Mouse (Mus musculus) hindbrain, embryonic 11.5 days (tissue): Measurements from ENCODE around the gene Hc. TPM values are rescaled to one million over a fixed set of nuclear protein-coding genes. Genes with fewer than 3 reads are reported as not detected.

Experiments
- ATAC-seq: fragments of 200-750 bp; cut with Nextera tagmentation; 2 replicates; pipeline ENCODE4 v1.8.0; 2017; ENCODE audit warnings: mild to moderate bottlenecking, moderate TSS enrichment, moderate library complexity; ENCODE audit not compliant: low FRiP score
- DNase-seq: peaks from one replicate; pipeline ENCODE4 v3.0.0-alpha.2; 2015; ENCODE audit warnings: low spot score
- H3K27ac ChIP-seq: fragments of 300-500 bp; sonication (generic); 2 replicates; pipeline ENCODE4 v1.5.1; 2014; ENCODE audit warnings: mild to moderate bottlenecking, low read depth, low read length
- H3K27me3 ChIP-seq: fragments of 300-500 bp; sonication (generic); 2 replicates; pipeline ENCODE4 v1.6.1; 2014; ENCODE audit warnings: mild to moderate bottlenecking, low read length, moderate library complexity, mixed read lengths; ENCODE audit not compliant: control insufficient read depth, insufficient read depth
- H3K36me3 ChIP-seq: fragments of 300-500 bp; sonication (generic); 2 replicates; pipeline ENCODE4 v1.6.1; 2014; ENCODE audit warnings: mild to moderate bottlenecking, low read length, moderate library complexity, mixed read lengths; ENCODE audit not compliant: control insufficient read depth, insufficient read depth
- H3K4me1 ChIP-seq: fragments of 300-500 bp; sonication (generic); replicated peaks from 2 replicates; pipeline ENCODE4 v1.6.1; 2014; ENCODE audit warnings: low read length, mixed read lengths; ENCODE audit not compliant: control insufficient read depth, insufficient read depth
- H3K4me2 ChIP-seq: fragments of 300-500 bp; sonication (generic); replicated peaks from 2 replicates; pipeline ENCODE4 v1.6.1; 2014; ENCODE audit warnings: mild to moderate bottlenecking, low read depth, low read length
- H3K4me3 ChIP-seq: fragments of 300-500 bp; sonication (generic); 2 replicates; pipeline ENCODE4 v1.5.1; 2014; ENCODE audit warnings: low read depth, low read length
- H3K9ac ChIP-seq: fragments of 300-500 bp; sonication (generic); 2 replicates; pipeline ENCODE4 v1.6.1; 2014; ENCODE audit warnings: low read depth, low read length
- H3K9me3 ChIP-seq: fragments of 300-500 bp; sonication (generic); 2 replicates; pipeline ENCODE4 v1.6.1; 2016; ENCODE audit warnings: low read length; ENCODE audit not compliant: control insufficient read depth
- WGBS: fragments of 180-500 bp; shearing (Covaris S2); extraction: QIAGEN DNeasy Blood & Tissue Kit; methylation state at CpG from one replicate; pipeline ENCODE4 v1.1.7; 2014; 5-methylcytosine and 5-hydroxymethylcytosine counted together
- polyA plus RNA-seq: library from polyadenylated mRNA; unstranded; fragments of >200 nt; fragmentation: Nextera tagmentation; extraction: Ambion mirVana; gene quantifications from 2 replicates; pipeline ENCODE4 v1.2.1, GENCODE M21; 2014

Hc gene
- polyA plus RNA-seq, 1 experiment from 2014 or later, result 0.60 TPM

DNA sequence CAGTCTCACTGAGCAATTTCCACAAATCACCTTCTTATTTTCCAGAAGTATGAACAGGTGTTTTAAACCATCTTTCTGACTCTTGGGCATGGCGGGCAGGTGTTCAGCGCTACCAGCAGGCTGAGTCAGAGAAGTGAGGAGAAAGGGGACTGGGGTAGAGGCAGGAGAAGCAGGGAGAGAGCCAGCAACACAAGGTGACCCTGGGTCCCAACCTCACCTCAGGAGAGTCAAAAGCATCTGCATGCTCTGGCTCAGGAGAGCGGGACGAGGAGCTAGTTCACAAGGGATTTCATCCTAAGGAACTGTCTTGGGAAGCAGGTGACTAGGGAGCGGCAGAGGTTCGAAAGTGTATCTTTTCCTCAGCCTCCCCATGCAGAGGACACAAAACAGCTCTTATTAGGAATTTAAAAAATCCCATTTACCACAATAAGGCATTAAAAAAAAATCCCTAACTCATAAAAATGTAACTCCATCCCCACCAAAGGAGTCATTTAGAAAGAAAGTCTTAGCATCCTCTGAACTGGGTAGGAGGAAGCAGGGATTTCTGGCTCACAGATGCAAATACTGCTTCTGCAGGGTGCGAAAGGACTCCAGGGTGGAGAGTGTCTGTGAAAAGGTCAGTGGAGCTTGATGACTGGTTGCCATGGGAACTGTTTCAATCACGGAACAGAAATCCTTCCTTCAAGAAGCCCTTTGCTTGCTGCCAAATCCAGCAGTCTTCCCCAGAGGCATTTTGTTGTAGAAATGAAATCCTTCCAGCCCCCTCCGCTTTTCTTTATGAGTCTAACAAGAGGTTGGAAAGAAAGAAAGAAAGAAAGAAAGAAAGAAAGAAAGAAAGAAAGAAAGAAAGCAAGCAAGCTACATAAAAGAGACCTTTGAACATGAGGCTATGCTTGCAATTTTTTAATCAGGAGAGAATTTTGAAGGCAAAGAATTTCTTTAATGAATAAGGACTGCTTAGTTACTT is 68.2 kb downstream of the Hc start:
- DNase-seq (peak; percentile 72), ATAC-seq (peak; percentile 47; the same call in 1 of the 2 replicates)
- H3K27me3 ChIP-seq, result no peaks in the 10 kb centered on the region
- no peaks in the 10 kb centered on the region for H3K36me3 ChIP-seq
- peak overlapping the region; percentile 24; the same call in 1 of the 2 replicates for H3K27ac ChIP-seq
- H3K4me1 ChIP-seq, result peaks cover 4% of the 10 kb centered on the region; the same call in 1 of the 2 replicates
- H3K9me3 ChIP-seq, result no peaks in the 10 kb centered on the region
- H3K9ac ChIP-seq, result no peak overlapping the region
- no peak overlapping the region for H3K4me3 ChIP-seq
- H3K4me2 ChIP-seq, result no peak overlapping the region
- 10% methylated on average over 9 of the region's 9 CpGs for WGBS

DNA sequence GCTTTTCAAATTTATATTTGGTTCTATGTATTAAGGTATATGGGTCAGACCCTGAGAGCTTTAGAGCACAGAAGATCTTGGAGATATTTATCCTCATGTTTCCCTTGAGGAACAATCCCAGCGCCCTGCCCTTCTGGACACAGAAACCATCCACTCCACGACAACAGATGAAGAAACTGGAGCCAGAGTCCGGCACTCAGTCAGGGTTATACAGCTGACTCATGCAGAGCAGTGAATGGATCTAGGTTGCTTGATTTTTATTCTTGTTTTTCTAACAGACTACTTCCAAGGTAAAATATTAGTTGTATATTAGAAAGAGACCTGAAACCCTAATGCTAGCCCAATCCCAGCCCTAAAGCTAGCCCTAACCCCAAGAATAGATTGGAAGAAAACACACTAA is 69.3 kb downstream of the Hc start:
- H3K27ac ChIP-seq, result no peak overlapping the region
- H3K4me1 ChIP-seq, result peaks cover 4% of the 10 kb centered on the region; the same call in 1 of the 2 replicates
- WGBS, result 83% methylated on average over 3 of the region's 3 CpGs
- H3K9me3 ChIP-seq, result no peaks in the 10 kb centered on the region
- no peaks in the 10 kb centered on the region for H3K27me3 ChIP-seq
- no peak overlapping the region for H3K4me3 ChIP-seq
- no peak overlapping the region for H3K4me2 ChIP-seq
- H3K9ac ChIP-seq, result no peak overlapping the region
- DNase-seq (no peak), ATAC-seq (no peak)
- H3K36me3 ChIP-seq, result no peaks in the 10 kb centered on the region

DNA sequence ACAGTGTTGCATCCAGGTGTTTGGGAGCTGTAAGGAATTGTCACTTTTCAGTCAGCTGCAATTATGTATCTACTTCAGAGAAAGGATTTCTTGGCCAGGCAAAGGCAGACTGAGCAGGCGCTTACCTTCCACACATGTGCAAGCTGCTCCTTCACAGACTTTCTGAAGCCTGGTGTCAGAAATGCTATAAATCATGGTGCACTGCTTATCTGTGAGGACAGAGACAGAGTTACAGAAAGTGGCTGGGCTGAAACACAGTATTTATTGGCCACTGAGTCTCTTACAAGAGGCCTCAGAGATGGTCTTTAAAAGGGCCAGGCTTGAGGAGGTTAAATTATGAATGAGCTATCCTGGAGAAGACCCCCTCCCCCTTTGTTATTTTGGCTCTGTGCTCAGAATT is 71.5 kb downstream of the Hc start:
- ATAC-seq, result no peak
- Histone ChIP-seq H3K4me3 (no peak overlapping the region), H3K4me1 (peaks cover 4% of the 10 kb centered on the region; the same call in 1 of the 2 replicates), H3K4me2 (no peak overlapping the region), H3K27ac (no peak overlapping the region), H3K27me3 (no peaks in the 10 kb centered on the region), H3K9me3 (no peaks in the 10 kb centered on the region), H3K36me3 (no peaks in the 10 kb centered on the region), H3K9ac (no peak overlapping the region)
- WGBS, result 81% methylated on average over 1 of the region's 1 CpGs
- DNase-seq, result no peak

DNA sequence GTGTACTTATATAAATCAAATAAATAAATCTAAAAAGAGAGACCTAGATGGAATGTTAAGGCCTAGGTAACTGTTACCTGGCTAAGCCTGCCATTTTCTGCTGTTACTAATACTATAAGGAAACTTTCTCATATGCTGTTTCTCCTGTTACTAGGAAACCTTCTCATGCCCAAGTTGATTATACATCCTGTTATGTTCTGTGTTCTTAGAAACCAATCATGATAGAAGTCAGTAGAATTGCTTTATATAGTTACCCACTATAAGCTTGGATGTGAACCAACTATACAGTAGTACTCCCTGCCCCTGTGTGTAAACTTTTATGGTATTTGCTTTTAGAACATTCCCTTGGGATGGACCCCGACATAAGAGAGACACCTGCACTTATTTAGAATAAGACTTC is 73.6 kb downstream of the Hc start:
- ATAC-seq (no peak), DNase-seq (no peak)
- no peak overlapping the region for H3K4me3 ChIP-seq
- H3K27ac ChIP-seq, result no peak overlapping the region
- no peaks in the 10 kb centered on the region for H3K27me3 ChIP-seq
- H3K9ac ChIP-seq, result no peak overlapping the region
- H3K4me2 ChIP-seq, result no peak overlapping the region
- H3K9me3 ChIP-seq, result no peaks in the 10 kb centered on the region
- 75% methylated on average over 1 of the region's 1 CpGs for WGBS
- no peaks in the 10 kb centered on the region for H3K4me1 ChIP-seq
- H3K36me3 ChIP-seq, result no peaks in the 10 kb centered on the region

DNA sequence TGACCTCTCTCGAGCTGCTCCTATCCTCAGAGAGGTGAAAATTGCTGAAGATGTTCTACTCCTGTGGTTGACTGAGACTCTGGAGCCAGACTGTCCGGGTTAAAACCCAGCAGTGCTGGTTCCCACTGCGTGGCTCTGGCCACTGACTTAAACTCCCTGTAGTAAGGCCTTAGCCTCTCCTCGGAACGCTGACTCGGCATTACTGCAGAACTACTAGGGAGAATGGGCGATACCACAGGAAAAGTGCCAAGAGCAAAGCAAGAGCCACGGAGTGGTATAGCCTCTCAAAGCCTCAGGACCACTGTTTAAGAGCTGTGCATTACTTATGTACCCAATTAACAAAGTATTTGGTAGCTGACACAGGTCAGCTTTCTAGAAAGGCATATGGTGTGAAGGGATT is 76.4 kb downstream of the Hc start:
- WGBS, result 89% methylated on average over 8 of the region's 8 CpGs
- no peaks in the 10 kb centered on the region for H3K36me3 ChIP-seq
- H3K9me3 ChIP-seq, result no peaks in the 10 kb centered on the region
- H3K27me3 ChIP-seq, result no peaks in the 10 kb centered on the region
- H3K4me2 ChIP-seq, result no peak overlapping the region
- H3K9ac ChIP-seq, result no peak overlapping the region
- ATAC-seq (no peak), DNase-seq (no peak)
- H3K4me1 ChIP-seq, result no peaks in the 10 kb centered on the region
- no peak overlapping the region for H3K27ac ChIP-seq
- no peak overlapping the region for H3K4me3 ChIP-seq

DNA sequence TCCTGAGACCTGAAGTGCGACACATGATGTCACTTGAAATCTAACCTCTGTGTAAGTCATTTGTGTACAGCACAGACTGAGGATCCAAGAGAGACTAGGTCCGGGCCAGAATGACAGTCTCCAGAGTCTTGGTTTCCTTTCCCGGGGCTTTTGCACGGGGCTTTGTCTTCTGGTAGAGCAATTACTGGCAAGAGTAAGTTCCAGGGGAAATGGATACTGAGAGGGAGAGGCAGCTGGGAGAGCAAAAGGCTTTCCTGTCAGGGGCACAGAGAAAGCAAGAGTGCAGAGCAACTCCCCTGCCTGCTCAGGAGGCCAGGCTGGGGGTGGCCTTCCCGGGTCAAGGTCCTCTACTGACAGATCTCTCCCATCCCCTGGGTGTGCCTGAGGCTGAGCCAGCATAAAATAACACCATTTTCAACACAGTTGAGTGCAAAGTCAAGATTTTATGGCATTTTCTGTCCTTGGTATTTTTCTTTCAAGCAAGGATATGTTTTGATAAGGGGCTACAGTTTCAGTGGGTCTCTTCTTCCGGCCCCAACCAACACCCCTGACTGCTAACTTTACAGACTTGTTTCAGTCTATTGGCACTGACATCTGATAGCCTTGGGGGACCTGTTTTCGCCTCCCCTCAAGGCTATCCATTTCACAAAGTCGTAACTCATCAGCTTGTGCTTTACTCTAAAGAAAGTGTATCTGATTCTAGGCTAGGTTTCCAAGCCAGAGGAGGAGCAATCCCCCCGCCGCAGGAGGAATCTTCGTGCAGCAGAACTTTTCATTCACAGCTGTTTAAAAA is 78.1 kb downstream of the Hc start:
- WGBS, result 57% methylated on average over 11 of the region's 11 CpGs
- DNase-seq, result peak; percentile 13

DNA sequence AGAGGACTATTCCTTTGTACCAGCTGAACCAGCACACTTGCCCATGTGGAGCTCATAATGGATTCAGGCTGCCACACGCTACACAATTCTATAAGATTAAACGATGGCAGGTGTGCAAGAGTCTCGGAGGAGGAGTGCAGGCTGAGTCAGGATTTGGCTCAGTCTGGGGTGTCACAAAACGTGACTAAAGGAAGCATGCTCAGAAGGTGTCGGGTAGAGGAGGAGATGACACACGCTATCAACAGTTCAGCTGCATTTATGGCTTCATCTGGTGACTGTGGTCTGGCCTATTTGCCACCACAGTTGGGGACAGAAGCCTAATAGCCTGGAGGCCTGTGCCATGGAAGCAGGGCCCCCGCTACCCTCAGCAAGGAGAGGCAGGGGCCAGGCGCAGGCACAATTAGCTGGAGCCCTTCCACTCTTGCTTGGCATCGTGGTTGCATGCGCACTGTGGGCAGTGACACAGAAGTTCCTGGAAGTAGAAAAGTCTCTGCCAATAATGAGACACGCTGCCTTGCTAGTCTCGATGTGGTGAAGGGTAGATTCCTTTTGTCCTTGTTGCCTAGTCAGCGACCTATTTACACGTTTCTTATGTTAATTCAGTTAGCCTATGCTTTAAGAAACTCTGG is 79.0 kb downstream of the Hc start:
- no peaks in the 10 kb centered on the region for H3K9me3 ChIP-seq
- H3K36me3 ChIP-seq, result no peaks in the 10 kb centered on the region
- no peaks in the 10 kb centered on the region for H3K27me3 ChIP-seq
- no peak for DNase-seq
- H3K9ac ChIP-seq, result no peak overlapping the region
- 62% methylated on average over 14 of the region's 14 CpGs for WGBS
- no peak overlapping the region for H3K4me2 ChIP-seq
- no peak overlapping the region for H3K27ac ChIP-seq
- ATAC-seq, result no peak
- no peaks in the 10 kb centered on the region for H3K4me1 ChIP-seq
- no peak overlapping the region for H3K4me3 ChIP-seq

More for the DNA sequence above, 78.1 kb downstream of the Hc start:
- Histone ChIP-seq H3K9me3 (no peaks in the 10 kb centered on the region), H3K27me3 (no peaks in the 10 kb centered on the region), H3K27ac (no peak overlapping the region), H3K4me1 (no peaks in the 10 kb centered on the region), H3K36me3 (no peaks in the 10 kb centered on the region), H3K9ac (no peak overlapping the region), H3K4me3 (no peak overlapping the region), H3K4me2 (no peak overlapping the region)
- ATAC-seq, result no peak

DNA sequence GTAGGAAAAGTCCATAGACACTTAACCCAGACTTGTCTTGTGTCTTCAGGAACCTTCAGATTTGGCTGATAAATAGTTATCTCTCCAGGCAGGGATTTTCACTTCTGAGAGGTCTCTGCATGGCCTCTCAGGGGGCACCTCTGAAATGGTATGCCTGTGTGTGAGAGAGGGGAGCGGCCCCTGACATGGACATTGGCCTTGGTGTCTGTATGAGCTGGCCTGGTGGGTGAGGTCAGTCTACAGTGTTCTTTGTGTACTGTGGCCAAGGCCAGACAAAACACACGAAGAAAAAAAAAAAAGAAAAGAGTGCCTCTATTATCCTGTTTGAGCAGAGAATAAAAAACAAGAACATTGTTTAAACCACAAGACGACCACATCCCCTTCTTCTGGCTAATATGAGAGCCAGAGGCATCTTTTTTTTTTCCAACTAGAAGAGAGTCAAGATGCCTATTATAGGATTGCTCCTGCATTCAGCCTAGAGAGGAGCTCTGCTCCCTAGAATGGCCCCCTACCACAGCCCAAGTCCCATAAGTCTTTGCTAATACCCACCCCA is 81.7 kb downstream of the Hc start:
- H3K36me3 ChIP-seq, result no peaks in the 10 kb centered on the region
- no peak overlapping the region for H3K27ac ChIP-seq
- DNase-seq, result no peak
- no peak overlapping the region for H3K4me2 ChIP-seq
- no peak overlapping the region for H3K4me3 ChIP-seq
- WGBS, result 72% methylated on average over 3 of the region's 3 CpGs
- ATAC-seq, result no peak
- H3K27me3 ChIP-seq, result no peaks in the 10 kb centered on the region
- no peak overlapping the region for H3K9ac ChIP-seq
- H3K9me3 ChIP-seq, result no peaks in the 10 kb centered on the region
- no peaks in the 10 kb centered on the region for H3K4me1 ChIP-seq
